Mouse (Mus musculus): ENCODE measurements around the gene Mpst.

The Mpst gene

GRCm38 (mm10) chr15:78403896-78404295 is 2.3 kb upstream of the Mpst start:
- no peak for DNase-seq (ENCODE audit: low spot score in 2 of 2)

GRCm38 (mm10) chr15:78405098-78405497 is 1.1 kb upstream of the Mpst start:
- no peak for DNase-seq (ENCODE audit: low spot score in 2 of 2)

- DNase-seq (ENCODE audit: low spot score in 2 of 2): peak; percentile 88 to 92
Observed at GRCm38 (mm10) chr15:78405517-78406211, 552 bp upstream of the Mpst start, which contains the start of gene Tst. TSS of gene Tst (minus strand) at chr15:78405907.

GRCm38 (mm10) chr15:78409570-78410052 is 3.4 kb downstream of the Mpst start:
- no peak for DNase-seq (ENCODE audit: low spot score in 2 of 2)

GRCm38 (mm10) chr15:78413083-78413718 is 7.0 kb downstream of the Mpst start:
- no peak for DNase-seq (ENCODE audit: low spot score in 2 of 2)

GRCm38 (mm10) chr15:78413719-78414117 is 7.5 kb downstream of the Mpst start:
- DNase-seq (ENCODE audit: low spot score in 2 of 2): no peak

- no peak for DNase-seq (ENCODE audit: low spot score in 2 of 2)
Observed at GRCm38 (mm10) chr15:78414157-78414556, 7.9 kb downstream of the Mpst start.

GRCm38 (mm10) chr15:78416937-78417336 is 10.7 kb downstream of the Mpst start:
- no peak for DNase-seq (ENCODE audit: low spot score in 2 of 2)

- DNase-seq (ENCODE audit: low spot score in 2 of 2): no peak
Observed at GRCm38 (mm10) chr15:78420395-78420794, 14.2 kb downstream of the Mpst start.

- peak in 1 of 2 experiments; percentile 86 for DNase-seq (ENCODE audit: low spot score in 2 of 2)
Observed at GRCm38 (mm10) chr15:78422046-78422956, 16.1 kb downstream of the Mpst start.

- DNase-seq (ENCODE audit: low spot score in 2 of 2): no peak
Observed at GRCm38 (mm10) chr15:78424507-78424906, 18.3 kb downstream of the Mpst start.

- no peak for DNase-seq (ENCODE audit: low spot score in 2 of 2)
Observed at GRCm38 (mm10) chr15:78425230-78425629, 19.0 kb downstream of the Mpst start.

GRCm38 (mm10) chr15:78428391-78429138 is 22.3 kb downstream of the Mpst start, which contains the start of gene Kctd17:
TSS of gene Kctd17 (plus strand) at chr15:78428564.
- DNase-seq (ENCODE audit: low spot score in 2 of 2): peak in 1 of 2 experiments; percentile 83

- no peak for DNase-seq (ENCODE audit: low spot score in 2 of 2)
Observed at GRCm38 (mm10) chr15:78429139-78429459, 22.9 kb downstream of the Mpst start.

GRCm38 (mm10) chr15:78429871-78430622 is 23.8 kb downstream of the Mpst start:
- no peak for DNase-seq (ENCODE audit: low spot score in 2 of 2)

GRCm38 (mm10) chr15:78430874-78431273 is 24.7 kb downstream of the Mpst start:
- no peak for DNase-seq (ENCODE audit: low spot score in 2 of 2)

GRCm38 (mm10) chr15:78431541-78432121 is 25.4 kb downstream of the Mpst start:
- DNase-seq (ENCODE audit: low spot score in 2 of 2): no peak

GRCm38 (mm10) chr15:78434896-78435520 is 28.8 kb downstream of the Mpst start:
- peak in 1 of 2 experiments; percentile 72 for DNase-seq (ENCODE audit: low spot score in 2 of 2)

- peak in 1 of 2 experiments; percentile 25 for DNase-seq (ENCODE audit: low spot score in 2 of 2)
Observed at GRCm38 (mm10) chr15:78435681-78436080, 29.5 kb downstream of the Mpst start.

Data from left cerebral cortex, adult 9 months (tissue).